ENCODE assay signal across 11 mouse cellular contexts in genomic region chr2:158225301-158225700, GRCm38 (mm10). TPM values are rescaled to one million over a fixed set of nuclear protein-coding genes. Genes with fewer than 3 reads are reported as not detected.
A peak's percentile ranks its signal among the peaks of the same experiment; 100 is the strongest.
DNase-seq lines count a peak whose midpoint lies in the region; ATAC-seq and TF ChIP-seq lines count a peak whose summit lies in the region.
"Had no signal": no experiment of that assay in that cellular context is flagged by ENCODE, and none has a peak within 500 bp of the region (broad histone marks: within the 10 kb centered on the region; RNA-seq: fewer than 3 reads in every experiment).

No protein-coding gene starts in this region.

- H3K9ac ChIP-seq in heart, adult 2 months (ENCODE audit: low read depth, low read length) = no peak overlapping the region
- H3K9ac ChIP-seq in heart, embryonic 12.5 days = no peak overlapping the region
- no peak overlapping the region for H3K9ac ChIP-seq in ES-Bruce4 (ENCODE audit: low read depth, poor library complexity, severe bottlenecking)
- H3K9ac ChIP-seq: embryonic facial prominence, embryonic 13.5 days; neural tube, embryonic 12.5 days had no signal

- H3K36me3 ChIP-seq in heart, adult 2 months (ENCODE audit: control insufficient read depth, insufficient read depth, low read length) = no peaks in the 10 kb centered on the region
- no peaks in the 10 kb centered on the region for H3K36me3 ChIP-seq in heart, embryonic 12.5 days
- no peaks in the 10 kb centered on the region for H3K36me3 ChIP-seq in ES-Bruce4 (ENCODE audit: control insufficient read depth, insufficient read depth, low read length, poor library complexity, severe bottlenecking)
- H3K36me3 ChIP-seq: neural tube, embryonic 12.5 days had no signal

- 0 out of 2 replicates have a peak, but pooled peaks have one; percentile 23 for TF ChIP-seq EP300 in heart, adult 2 months (IDR thresholded peaks at IDR 0.05; ENCODE audit: insufficient read depth, low read depth, low read length)
- TF ChIP-seq EP300 in ES-Bruce4 (IDR thresholded peaks at IDR 0.05; ENCODE audit: insufficient read depth, low read depth, low read length) = no peak

- peak; percentile 64 to 75 for DNase-seq in heart, adult 2 months
- peak; percentile 83 for DNase-seq in gastrocnemius, adult 2 months
- DNase-seq in lung, adult 18-20 months = peak; percentile 21 to 29
- no peak for DNase-seq in layer of hippocampus, adult 11-12 months (ENCODE audit: low spot score)
- DNase-seq in layer of hippocampus, adult 8-10 months (ENCODE audit: low spot score in 2 of 2) = no peak
- DNase-seq in cerebellum, adult 18-20 months = no peak

- peak overlapping the region; percentile 38 for H3K27ac ChIP-seq in heart, adult 2 months
- H3K27ac ChIP-seq in heart, embryonic 12.5 days (ENCODE audit: poor library complexity, severe bottlenecking) = no peak overlapping the region
- H3K27ac ChIP-seq in ES-Bruce4 (ENCODE audit: insufficient read depth, low read length) = no peak overlapping the region
- H3K27ac ChIP-seq in gastrocnemius, adult 2 months = peak overlapping the region; percentile 64
- H3K27ac ChIP-seq: embryonic facial prominence, embryonic 13.5 days; neural tube, embryonic 12.5 days had no signal

- intact Hi-C loops in heart, adult 2 months (cut with DNase I) = no loop called here
- intact Hi-C loops in gastrocnemius, adult 2 months (cut with DNase I) = loop anchor here (2.0 kb wide), 1 partner anchor 34 kb away; the partner anchor contains the start of gene Bpi

- no peak for ATAC-seq in heart, embryonic 12.5 days (ENCODE audit: insufficient number of reproducible peaks, low FRiP score)

- H3K4me1 ChIP-seq in heart, adult 2 months (ENCODE audit: control insufficient read depth, insufficient read depth, low read length) = peaks cover 3% of the 10 kb centered on the region; the same call in 1 of the 2 replicates
- H3K4me1 ChIP-seq in heart, embryonic 12.5 days (replicated peaks) = peaks cover 26% of the 10 kb centered on the region
- no peaks in the 10 kb centered on the region for H3K4me1 ChIP-seq in ES-Bruce4 (ENCODE audit: control insufficient read depth, insufficient read depth, low read length)

- no peak for TF ChIP-seq POLR2A in heart, adult 2 months (IDR thresholded peaks at IDR 0.05; ENCODE audit: insufficient read depth, low read depth, low read length)
- no peak for TF ChIP-seq POLR2A in ES-Bruce4 (IDR thresholded peaks at IDR 0.05; ENCODE audit: insufficient read depth, low read length)

- TF ChIP-seq CTCF in heart, adult 2 months (IDR thresholded peaks at IDR 0.05) = peak; percentile 68
- TF ChIP-seq CTCF in ES-Bruce4 (IDR thresholded peaks at IDR 0.05; ENCODE audit: low read depth, low read length) = peak; percentile 24
- TF ChIP-seq CTCF in gastrocnemius, adult 2 months (IDR thresholded peaks at IDR 0.05) = peak; percentile 69

- H3K4me3 ChIP-seq in heart, adult 2 months = no peak overlapping the region
- no peak overlapping the region for H3K4me3 ChIP-seq in heart, embryonic 12.5 days
- no peak overlapping the region for H3K4me3 ChIP-seq in ES-Bruce4 (ENCODE audit: low read depth, low read length)
- no peak overlapping the region for H3K4me3 ChIP-seq in gastrocnemius, adult 2 months
- H3K4me3 ChIP-seq: embryonic facial prominence, embryonic 13.5 days; neural tube, embryonic 12.5 days had no signal

- no peaks in the 10 kb centered on the region for H3K79me2 ChIP-seq in heart, adult 2 months (replicated peaks; ENCODE audit: control insufficient read depth, insufficient read depth, low read length)

- H3K9me3 ChIP-seq in heart, embryonic 12.5 days (replicated peaks) = no peaks in the 10 kb centered on the region
- no peaks in the 10 kb centered on the region for H3K9me3 ChIP-seq in ES-Bruce4 (replicated peaks; ENCODE audit: control insufficient read depth, insufficient read depth, low read length, poor library complexity, severe bottlenecking)
- H3K9me3 ChIP-seq: embryonic facial prominence, embryonic 13.5 days; neural tube, embryonic 12.5 days had no signal

- H3K27me3 ChIP-seq in heart, adult 2 months (ENCODE audit: control insufficient read depth, insufficient read depth, low read length) = no peaks in the 10 kb centered on the region
- H3K27me3 ChIP-seq in heart, embryonic 12.5 days (replicated peaks) = peaks cover 22% of the 10 kb centered on the region
- H3K27me3 ChIP-seq in ES-Bruce4 (ENCODE audit: control insufficient read depth, insufficient read depth, low read length, poor library complexity, severe bottlenecking) = no peaks in the 10 kb centered on the region
- H3K27me3 ChIP-seq: embryonic facial prominence, embryonic 13.5 days; neural tube, embryonic 12.5 days had no signal

- H3K4me2 ChIP-seq in heart, embryonic 12.5 days = no peak overlapping the region
- H3K4me2 ChIP-seq: embryonic facial prominence, embryonic 13.5 days; neural tube, embryonic 12.5 days had no signal

- WGBS in heart, adult 2 months = 52% methylated on average over 5 of the region's 5 CpGs
- 61% methylated on average over 5 of the region's 5 CpGs for WGBS in heart, embryonic 12.5 days

RNA-seq across cellular contexts. Expression of gene D630003M21Rik, which starts 3.7 kb away (rescaled TPM):
- total RNA-seq in heart, adult 2 months (2021) = 1 to 10 TPM; 4.6 to 6.7 TPM
- polyA plus RNA-seq in heart, adult 2 months (2012; rRNA removed) = 6.6 and 9.7 TPM in 2 replicates
- 1.1 and 1.5 TPM in 2 replicates for polyA plus RNA-seq in heart, embryonic 12.5 days (2016; fragmentation: Nextera tagmentation; extraction: Ambion mirVana)
- 0.34 and 0.38 TPM in 2 replicates for polyA plus RNA-seq in ES-Bruce4 (2011; ENCODE audit: insufficient read depth, insufficient read length, low read depth, missing spikeins)
- total RNA-seq in gastrocnemius, adult 2 months (2021) = 1 to 10 TPM; 1.2 to 2.2 TPM
- total RNA-seq in layer of hippocampus, adult 8-10 months (2022) = 1 to 10 TPM; 3.3 to 5.3 (median 4.5) TPM

RNA-seq across cellular contexts. Expression of gene Bpi, which starts 32.6 kb away (rescaled TPM):
- total RNA-seq in heart, adult 2 months (2021) = under 1 TPM in 1 of 2 experiments, not detected in 1; 0.13 TPM
- not detected in 2 replicates for polyA plus RNA-seq in heart, adult 2 months (2012; rRNA removed)
- not detected in 2 replicates for polyA plus RNA-seq in heart, embryonic 12.5 days (2016; fragmentation: Nextera tagmentation; extraction: Ambion mirVana)
- polyA plus RNA-seq in ES-Bruce4 (2011; ENCODE audit: insufficient read depth, insufficient read length, low read depth, missing spikeins) = not detected in 2 replicates
- total RNA-seq in gastrocnemius, adult 2 months (2021) = not detected
- not detected for total RNA-seq in layer of hippocampus, adult 8-10 months (2022)
- total RNA-seq: left cerebral cortex, postnatal 10 days had no signal
- polyA plus RNA-seq: embryonic facial prominence, embryonic 13.5 days; neural tube, embryonic 12.5 days had no signal

Comparison
In these comparisons a context has a peak if more than half of its experiments do, and no peak if none do; other contexts are left out.
1. H3K27ac ChIP-seq: peak in heart, adult 2 months (single experiment) and gastrocnemius, adult 2 months (single experiment); none in heart, embryonic 12.5 days (single experiment) and ES-Bruce4 (single experiment).
2. DNase-seq: peak in heart, adult 2 months (2 of 2), gastrocnemius, adult 2 months (single experiment) and lung, adult 18-20 months (2 of 2); none in layer of hippocampus, adult 11-12 months (single experiment), layer of hippocampus, adult 8-10 months (0 of 2) and cerebellum, adult 18-20 months (0 of 2).
3. Peak in every context shown above with its lines, with median percentiles within 50 percentile points of each other: CTCF ChIP-seq.